Mouse (Mus musculus): ENCODE results near the gene Nfu1.

GRCm38 (mm10) chr6:86994254-86994653 lies 14.8 kb upstream of the Nfu1 start:
- TF ChIP-seq CTCF (IDR thresholded peaks at IDR 0.05; ENCODE audit: low read depth) (no peak), EP300 (optimal IDR thresholded peaks at IDR 0.05) (no peak)

Measured in stomach, postnatal 0 days (tissue).